Mouse (Mus musculus) right cerebral cortex, adult 2 months (tissue): ENCODE measurements around the gene Ccl2.
A peak's percentile ranks its signal among the peaks of the same experiment; 100 is the strongest.

Experiments
- DNase-seq, 2 experiments: peaks; one replicate each; pipeline ENCODE4 v3.0.0; 2021 to 2022; ENCODE audit warnings: low spot score in 2 of 2

The Ccl2 gene

DNA sequence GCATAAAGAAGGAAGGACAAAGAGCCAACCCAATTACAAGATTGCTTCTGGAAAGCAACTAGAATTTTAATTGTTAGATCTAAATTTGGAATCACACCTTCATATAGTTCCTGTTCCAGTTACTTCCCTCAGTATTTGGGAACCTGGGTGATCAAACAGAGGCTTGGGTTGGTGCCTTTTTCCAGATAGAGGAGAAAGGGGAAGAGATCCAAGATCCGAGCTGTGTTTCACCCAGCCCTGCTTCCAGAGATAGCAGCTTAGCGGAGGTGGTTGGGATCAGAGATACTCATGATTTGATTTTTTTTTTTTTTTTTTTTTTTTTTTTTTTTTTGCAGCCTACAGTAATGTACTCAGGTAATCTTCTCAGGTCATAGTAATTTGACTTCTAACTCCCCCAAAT is 486 bp downstream of the Ccl2 start:
- no peak for DNase-seq

DNA sequence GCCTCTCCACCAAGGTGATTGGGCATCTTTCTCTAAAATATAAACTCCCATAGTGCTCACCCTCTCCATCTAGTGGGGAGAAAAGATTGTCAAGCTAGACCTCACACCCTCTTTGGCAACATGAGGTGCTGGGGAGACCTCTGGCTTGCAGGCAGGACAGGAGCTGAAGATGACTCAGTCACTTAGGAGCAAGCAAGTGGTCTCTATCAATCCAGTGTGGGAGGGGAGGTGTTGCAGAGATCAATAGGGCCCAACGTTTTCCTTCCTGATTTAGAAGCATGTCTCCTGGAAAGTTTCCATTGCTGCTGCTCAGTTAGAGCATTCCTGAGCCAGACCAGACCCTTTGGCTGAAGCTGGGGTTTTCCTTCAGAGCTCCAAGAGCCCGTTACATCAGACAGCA is 3.2 kb downstream of the Ccl2 start, which contains the start of gene Gm17268:
Gene Gm17268, minus strand, starts transcription at position 28 of the 400 bp plus-strand sequence.
- no peak for DNase-seq

DNA sequence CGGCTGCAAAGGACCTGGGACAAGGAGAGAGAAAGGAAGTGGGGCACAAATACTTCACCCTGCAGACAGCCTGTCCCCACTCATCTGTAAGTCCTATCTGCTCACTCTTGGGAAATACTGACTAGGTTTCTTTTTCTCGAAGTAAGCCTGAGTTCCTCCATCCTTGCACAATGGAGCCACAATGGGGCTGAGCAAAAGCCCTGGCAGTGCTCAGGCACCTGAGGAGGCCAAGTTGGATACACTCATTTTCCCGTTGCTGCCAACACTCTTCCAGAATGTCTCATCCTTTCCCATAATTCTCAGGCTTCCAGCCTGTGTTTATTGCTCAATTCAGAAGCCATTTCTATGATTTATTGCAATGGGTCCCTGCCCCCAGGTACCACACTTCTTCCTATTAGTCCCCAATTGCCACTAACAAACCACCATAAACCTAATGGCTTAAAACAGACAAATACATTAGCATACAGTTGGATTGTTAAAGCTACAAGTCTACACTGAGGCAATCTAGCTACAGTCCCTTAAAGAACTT is 3.8 kb downstream of the Ccl2 start:
- no peak for DNase-seq

DNA sequence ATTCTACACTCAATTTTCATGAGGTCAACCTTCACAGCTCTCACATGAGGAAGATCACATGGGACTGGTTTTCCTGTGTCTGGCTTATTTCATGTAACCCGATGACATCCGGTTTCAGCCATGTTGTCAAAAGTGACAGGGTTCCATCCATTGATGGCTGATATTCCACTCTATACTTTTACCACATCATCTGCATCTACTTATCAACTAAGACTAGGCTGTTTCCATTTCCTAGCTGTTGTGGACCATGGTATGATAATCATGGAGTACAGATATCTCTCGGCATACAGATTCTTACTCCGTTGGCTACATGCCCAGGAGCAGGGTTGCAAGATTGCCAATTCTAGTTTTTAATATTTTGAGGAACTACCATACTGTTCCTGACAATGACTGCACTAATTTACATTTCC is 6.3 kb downstream of the Ccl2 start:
- peak in 1 of 2 experiments; percentile 9 for DNase-seq

DNA sequence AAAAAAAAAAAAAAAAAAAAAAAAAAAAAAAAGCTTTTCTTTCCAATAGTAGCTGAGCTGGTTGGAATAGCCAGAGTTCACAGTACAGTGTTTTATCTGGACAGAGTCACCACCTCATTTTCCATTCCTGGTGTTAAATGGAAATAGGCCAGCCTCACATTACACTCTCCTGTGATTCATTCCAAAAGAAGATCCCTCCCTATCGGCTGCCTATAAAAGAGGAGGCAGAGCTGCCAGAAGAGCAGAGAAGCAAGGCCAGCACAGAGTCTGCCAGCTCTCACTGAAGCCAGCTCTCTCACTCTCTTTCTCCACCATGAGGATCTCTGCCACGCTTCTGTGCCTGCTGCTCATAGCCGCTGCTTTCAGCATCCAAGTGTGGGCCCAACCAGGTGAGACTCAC is 10.1 kb downstream of the Ccl2 start, which contains the start of gene Ccl7:
Gene Ccl7, plus strand, starts transcription at position 242 of the 400 bp plus-strand sequence.
- DNase-seq, result peak in 1 of 2 experiments; percentile 8

DNA sequence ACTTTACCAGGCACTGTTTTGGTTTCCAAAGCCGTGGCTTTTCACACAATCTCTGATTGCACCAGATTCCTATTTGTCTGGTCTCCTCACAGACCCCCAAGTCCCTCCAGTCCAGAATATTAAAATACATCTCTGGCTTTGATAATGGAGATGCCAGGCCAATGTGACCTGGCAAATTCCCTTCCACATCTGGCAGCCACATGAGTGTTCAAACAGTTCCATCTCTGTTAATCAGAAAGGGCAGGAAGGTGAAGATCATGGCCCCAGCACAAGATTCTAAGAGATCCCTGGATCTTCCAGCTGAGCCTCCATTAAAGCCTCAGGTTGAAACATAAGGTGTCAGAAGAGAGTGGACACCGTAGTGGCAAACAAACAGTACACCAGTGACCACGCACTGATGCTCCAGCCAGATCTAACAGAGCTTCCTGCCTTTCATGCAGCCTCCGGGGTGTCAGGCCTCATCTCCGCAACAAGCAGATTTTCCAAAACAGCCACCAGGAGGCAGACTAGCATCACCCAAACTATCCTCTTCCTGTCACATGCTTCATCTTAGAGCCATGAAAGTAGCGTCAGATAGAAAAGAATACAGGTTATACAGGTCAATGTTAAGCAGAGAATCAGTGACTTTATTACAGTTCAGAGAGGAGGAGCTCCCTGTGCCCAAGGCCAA is 12.5 kb downstream of the Ccl2 start:
- peak; percentile 23 to 29 for DNase-seq

DNA sequence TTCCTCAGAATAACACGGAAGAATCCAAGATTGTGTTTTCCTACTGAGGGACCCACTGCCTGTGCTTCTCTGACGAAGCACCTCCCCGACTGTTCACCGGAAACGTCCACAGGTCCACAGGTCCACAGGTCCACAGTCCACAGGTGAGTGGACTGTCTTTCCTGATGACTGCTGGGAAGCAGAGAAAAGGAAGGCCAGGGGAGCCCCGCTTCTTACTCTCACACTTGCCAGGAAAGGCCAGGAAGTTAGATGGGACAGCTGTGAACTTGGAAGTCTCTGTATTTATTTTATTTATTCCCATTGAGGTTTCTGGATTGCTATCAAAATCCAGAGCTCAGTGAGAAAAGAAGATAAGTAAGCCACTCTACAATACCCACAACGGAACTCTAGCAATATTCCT is 18.5 kb downstream of the Ccl2 start:
- no peak for DNase-seq

DNA sequence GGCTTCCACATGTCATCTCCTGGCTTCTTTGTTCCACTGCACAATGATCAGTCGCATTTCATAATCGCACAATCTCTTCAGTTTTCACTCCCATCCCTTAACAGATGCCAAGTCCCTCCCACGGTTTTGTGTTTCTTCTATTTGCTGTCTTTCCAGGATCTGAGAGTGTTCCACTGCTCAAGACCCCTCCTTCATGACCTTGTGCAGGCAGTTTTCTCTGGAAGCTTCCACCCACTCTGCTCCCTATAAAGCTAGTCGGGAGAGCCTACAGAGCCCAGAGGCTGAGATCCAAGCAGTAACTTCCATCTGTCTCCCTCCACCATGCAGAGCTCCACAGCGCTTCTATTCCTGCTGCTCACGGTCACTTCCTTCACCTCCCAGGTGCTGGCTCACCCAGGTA is 22.3 kb downstream of the Ccl2 start, which contains the start of gene Ccl11:
Gene Ccl11, plus strand, starts transcription at position 178 of the 400 bp plus-strand sequence.
- DNase-seq, result peak; percentile 28 to 42

DNA sequence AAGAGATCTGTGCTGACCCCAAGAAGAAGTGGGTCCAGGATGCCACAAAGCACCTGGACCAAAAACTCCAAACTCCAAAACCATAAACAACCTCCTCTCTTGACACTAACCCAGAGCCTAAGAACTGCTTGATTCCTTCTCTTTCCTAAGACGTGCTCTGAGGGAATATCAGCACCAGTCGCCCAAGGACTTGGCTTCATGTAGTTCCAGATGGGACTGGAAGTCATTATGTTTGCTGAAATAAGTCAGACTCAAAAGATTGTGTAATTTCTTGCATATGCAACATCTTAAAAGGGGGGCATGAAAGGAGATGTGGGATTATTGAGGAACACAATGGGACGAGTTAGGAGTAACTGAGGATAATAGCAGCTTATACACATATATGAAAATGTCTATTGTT is 26.9 kb downstream of the Ccl2 start:
- no peak for DNase-seq

DNA sequence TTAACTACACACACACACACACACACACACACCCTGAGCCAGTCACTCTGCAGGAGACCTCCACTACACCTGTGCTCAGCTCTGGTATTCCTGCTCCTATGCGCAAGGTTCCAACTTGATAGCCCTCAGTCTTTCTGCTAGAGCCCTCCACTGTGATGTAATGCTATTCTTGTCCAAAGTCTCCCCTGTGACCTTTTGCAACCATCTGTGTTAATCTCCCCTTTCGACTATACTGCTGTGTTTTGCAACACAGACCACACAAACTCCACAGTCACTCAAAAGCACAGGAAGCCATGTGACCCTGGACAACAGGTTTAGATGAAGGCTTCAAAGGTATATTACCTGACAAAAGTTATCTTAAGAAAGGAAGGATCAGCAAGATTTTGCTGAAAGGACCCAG is 28.1 kb downstream of the Ccl2 start:
- no peak for DNase-seq

DNA sequence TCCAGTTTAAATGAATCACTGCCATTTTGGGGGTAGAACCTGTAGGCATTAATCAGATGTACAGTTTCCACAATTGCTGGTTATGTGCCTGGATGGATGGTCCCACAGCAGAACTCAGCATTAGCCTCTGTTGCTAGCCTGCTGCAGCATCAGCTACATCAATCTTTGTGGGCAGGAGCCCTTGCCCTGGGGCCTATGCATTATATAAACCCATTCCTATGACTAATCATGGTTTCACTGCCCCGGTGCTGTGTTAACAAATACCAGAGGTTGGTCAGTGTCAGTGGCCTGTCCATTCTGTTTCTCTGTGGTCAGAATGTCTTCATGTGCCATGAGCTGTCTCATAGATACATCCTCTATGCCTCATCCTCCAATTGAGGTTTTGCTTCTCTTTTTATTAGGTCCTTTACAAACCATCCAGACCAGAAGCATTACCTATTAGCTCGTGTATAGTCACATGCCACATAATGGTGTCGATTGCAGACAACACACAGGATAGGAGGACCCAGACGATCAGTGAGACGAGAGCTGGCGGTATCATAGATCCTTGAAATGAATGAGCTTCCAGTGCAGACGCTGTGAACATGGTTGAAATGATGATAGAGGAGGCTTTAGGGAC is 31.7 kb downstream of the Ccl2 start:
- peak in 1 of 2 experiments; percentile 8 for DNase-seq

DNA sequence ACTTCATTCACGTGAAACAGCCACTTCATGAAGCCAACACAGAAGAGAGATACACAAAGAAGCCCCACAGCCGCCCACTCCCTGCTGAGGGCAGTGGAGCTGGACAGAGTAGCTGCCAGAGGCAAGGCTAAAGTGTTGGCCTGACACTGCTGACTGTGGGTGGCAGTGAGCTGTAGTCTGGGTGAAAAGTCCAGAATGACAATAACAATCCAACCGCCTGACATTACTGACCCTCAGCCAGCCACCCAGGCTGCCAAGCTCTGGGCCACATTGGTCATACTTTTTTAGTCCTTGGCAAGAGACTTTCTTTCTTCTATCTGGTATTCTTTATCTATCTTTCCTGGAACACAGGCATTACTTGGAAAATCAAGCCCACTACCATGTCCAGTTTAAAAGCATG is 35.7 kb downstream of the Ccl2 start:
- no peak for DNase-seq

DNA sequence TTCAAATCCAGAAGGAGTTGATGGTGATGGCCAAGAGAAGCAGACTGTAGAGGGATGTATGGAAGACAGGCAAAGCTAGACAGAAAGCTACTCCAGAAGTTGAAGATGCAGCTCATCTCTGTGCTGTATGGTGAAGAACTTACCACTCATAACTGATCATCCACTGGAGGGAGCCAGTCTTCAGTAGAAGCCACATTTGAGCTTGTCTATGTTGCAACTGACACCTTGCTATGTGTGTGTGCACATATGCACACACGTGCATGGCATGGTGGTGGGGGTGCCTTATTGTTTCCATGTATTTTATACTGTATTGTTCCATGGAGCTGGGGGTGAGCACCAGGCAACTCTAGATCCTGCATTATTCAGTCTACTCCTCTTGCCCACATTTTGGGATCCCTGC is 37.0 kb downstream of the Ccl2 start:
- no peak for DNase-seq

DNA sequence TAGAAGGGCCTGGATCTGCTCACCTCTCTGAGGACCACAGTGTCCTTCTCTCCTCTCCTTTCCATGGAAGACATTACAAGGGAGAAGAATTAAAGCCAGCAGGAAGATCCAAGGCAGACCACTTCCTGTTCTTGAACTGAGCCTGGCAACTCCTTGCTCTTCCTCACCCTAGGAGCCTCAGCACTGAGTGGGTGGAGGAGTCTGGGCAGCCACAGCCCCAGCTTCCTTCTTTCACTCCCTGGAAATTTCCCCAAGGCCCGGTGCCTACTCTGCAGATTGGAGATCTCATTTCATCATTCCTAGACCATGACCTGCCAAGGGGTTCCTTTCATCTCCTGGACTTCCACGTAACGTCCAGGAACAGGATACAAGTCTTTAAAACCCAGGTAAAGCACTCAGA is 37.6 kb downstream of the Ccl2 start:
- DNase-seq, result no peak

DNA sequence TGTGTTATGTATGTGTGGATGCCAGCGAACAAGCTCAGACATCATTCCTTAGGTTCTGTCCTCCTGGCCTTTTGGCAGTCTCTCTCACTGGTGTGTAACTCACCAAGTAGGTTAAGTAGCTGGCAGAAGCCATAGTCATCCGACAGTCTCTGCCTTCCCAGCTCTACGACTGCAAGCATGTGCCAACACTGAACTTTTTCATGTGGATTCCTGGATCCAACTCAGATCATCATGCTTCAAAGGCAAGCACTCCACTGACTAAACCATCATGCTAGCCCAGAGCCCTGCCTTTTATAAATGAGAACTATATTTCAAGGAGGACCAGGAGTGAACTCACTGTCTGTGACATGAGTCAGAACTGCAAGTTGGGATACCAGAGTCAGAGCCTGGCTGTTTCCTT is 38.3 kb downstream of the Ccl2 start:
- no peak for DNase-seq

DNA sequence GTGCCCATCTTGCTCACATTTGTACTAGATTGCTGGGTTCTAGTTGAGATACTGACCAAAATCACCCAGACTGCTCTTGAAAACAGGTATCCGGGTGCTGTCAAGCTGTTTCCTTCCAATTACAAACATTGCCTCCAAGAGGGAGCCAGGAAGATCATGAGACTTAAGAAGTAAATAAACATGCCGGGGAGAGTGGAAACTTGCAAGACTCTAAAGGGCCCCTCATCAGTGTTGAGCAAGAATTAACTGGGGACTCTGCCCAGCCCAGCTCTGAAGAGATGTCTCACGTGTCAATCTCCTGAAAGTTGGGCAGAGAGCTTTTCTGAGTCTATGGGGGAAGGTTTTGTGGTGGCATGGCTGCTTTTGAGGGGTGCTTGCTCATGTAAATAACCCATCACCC is 41.7 kb downstream of the Ccl2 start:
- no peak for DNase-seq

DNA sequence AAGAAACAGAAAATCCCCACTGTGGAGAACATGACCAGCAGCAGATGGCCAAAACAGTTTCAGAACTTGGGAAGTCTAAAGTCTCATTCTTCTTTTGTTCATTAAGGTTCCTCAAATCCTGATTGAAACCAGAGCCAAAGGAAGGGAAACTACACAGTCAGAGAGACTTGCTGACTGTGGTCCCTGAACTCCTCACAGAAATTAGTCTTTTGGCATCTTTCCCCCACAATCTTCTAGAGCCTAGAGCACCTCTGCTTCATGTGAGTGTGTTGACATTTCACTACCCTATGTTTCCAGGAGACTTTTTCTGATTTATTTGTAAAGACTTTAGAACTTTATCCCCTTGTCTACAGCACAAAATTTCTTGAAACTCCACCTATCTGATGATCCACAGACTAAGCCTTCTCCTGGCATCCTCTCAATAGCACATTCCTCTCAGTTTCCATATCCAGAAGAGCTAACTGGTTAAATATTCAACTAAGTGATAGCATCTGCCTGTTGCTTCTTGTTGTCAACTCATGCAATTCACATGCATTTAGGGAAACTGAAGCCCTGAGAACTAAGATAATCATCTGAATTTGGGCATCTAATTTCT is 42.9 kb downstream of the Ccl2 start:
- DNase-seq, result no peak

DNA sequence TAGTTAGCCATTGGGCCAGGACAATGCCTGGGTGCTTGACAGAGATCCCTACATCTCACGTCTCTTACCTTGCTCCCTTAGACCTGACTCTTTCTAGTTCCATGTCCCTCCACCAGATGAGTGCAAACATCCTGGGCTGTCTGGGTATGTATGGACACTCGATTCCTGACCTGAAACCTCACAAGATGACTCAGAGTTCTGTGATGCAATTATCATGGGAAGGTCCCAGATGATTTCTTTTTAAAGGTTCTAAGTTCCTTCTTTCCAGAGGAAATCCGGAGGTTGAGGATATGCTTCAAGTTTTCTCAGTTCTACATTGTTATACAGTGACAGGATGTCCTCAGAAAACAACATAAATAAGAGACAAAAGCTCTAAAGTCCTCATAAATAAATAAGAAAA is 45.5 kb downstream of the Ccl2 start:
- DNase-seq, result no peak

DNA sequence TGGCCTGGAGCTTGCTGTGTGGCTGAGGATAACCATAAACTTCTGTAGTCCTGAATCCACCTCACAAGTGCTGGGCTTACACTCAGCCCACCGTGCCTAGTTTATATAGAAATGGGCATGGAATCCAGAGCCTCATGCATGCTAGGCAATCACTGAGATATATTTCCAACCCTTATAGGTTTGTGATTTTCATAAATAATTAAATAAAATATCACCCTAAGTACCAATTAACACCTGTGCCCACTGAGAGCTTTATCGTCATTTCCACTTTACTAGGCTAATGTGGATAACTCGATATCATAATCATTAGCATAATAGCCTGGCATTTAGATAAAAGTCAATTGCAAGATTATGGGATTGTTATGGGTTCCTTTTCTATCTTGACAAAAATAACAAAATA is 49.0 kb downstream of the Ccl2 start:
- no peak for DNase-seq
